Mouse (Mus musculus) heart, embryonic 14.5 days (tissue): ENCODE measurements around the gene Sycn. TPM values are rescaled to one million over a fixed set of nuclear protein-coding genes. Genes with fewer than 3 reads are reported as not detected.
A peak's percentile ranks its signal among the peaks of the same experiment; 100 is the strongest.

Source experiments
- ATAC-seq: fragments of 200-750 bp; cut with Nextera tagmentation; 2 replicates; pipeline ENCODE4 v1.8.0; 2017; ENCODE audit warnings: low read depth, moderate TSS enrichment; ENCODE audit not compliant: insufficient number of reproducible peaks, insufficient read depth, low FRiP score
- H3K27ac ChIP-seq, 2 experiments: fragments of 200-500 bp in 1 of 2; fragments of 300-500 bp in 1 of 2; sonication (generic) in 1 of 2; replicated peaks in 1 of 2; 2 replicates each; pipeline ENCODE4 v1.5.1; 2012 to 2014; ENCODE audit warnings: low read depth in 2 of 2, low read length in 2 of 2, control low read depth in 1 of 2, mild to moderate bottlenecking in 1 of 2, mixed read lengths in 1 of 2; ENCODE audit not compliant: control insufficient read depth in 1 of 2, insufficient read depth in 1 of 2
- H3K27me3 ChIP-seq: fragments of 300-500 bp; sonication (generic); 2 replicates; pipeline ENCODE4 v1.6.1; 2014; ENCODE audit warnings: mild to moderate bottlenecking, low read length, control low read depth; ENCODE audit not compliant: control insufficient read depth, insufficient read depth
- H3K36me3 ChIP-seq: fragments of 300-500 bp; sonication (generic); 2 replicates; pipeline ENCODE4 v1.6.1; 2014; ENCODE audit warnings: mild to moderate bottlenecking, control low read depth, low read length, mixed read lengths; ENCODE audit not compliant: control insufficient read depth, insufficient read depth
- H3K4me1 ChIP-seq, 2 experiments: fragments of 200-500 bp in 1 of 2; fragments of 300-500 bp in 1 of 2; sonication (generic) in 1 of 2; 2 replicates each; pipeline ENCODE4 v1.6.1; 2012 to 2014; ENCODE audit warnings: low read length in 2 of 2, control low read depth in 1 of 2, mixed read lengths in 1 of 2; ENCODE audit not compliant: control insufficient read depth in 2 of 2, insufficient read depth in 2 of 2
- H3K4me2 ChIP-seq: fragments of 300-500 bp; sonication (generic); 2 replicates; pipeline ENCODE4 v1.6.1; 2014; ENCODE audit warnings: mild to moderate bottlenecking, low read length
- H3K4me3 ChIP-seq, 2 experiments: fragments of 200-500 bp in 1 of 2; fragments of 300-500 bp in 1 of 2; sonication (generic) in 1 of 2; 2 replicates each; pipeline ENCODE4 v1.5.1; 2012 to 2014; ENCODE audit warnings: low read length in 2 of 2, mild to moderate bottlenecking in 2 of 2, control low read depth in 1 of 2, low read depth in 1 of 2, moderate library complexity in 1 of 2; ENCODE audit not compliant: control insufficient read depth in 1 of 2, insufficient read depth in 1 of 2
- H3K9ac ChIP-seq: fragments of 300-500 bp; sonication (generic); 2 replicates; pipeline ENCODE4 v1.6.1; 2014; ENCODE audit warnings: mild to moderate bottlenecking, low read length
- H3K9me3 ChIP-seq: fragments of 300-500 bp; sonication (generic); 2 replicates; pipeline ENCODE4 v1.6.1; 2016; ENCODE audit warnings: low read length, control low read depth; ENCODE audit not compliant: control insufficient read depth
- WGBS: fragments of 180-500 bp; shearing (Covaris S2); extraction: QIAGEN DNeasy Blood & Tissue Kit; methylation state at CpG from one replicate; pipeline ENCODE4 v1.1.7; 2014; 5-methylcytosine and 5-hydroxymethylcytosine counted together
- polyA plus RNA-seq: library from polyadenylated mRNA; unstranded; fragments of >200 nt; fragmentation: Nextera tagmentation; extraction: Ambion mirVana; gene quantifications from 2 replicates; pipeline ENCODE4 v1.2.1, GENCODE M21; 2014

Sycn gene
- polyA plus RNA-seq, 1 experiment from 2014 or later, result not detected

- H3K4me2 ChIP-seq, result no peak overlapping the region
- H3K4me1 ChIP-seq, result peaks cover 32 to 35% of the 10 kb centered on the region in 2 experiments
- no peak overlapping the region for H3K4me3 ChIP-seq
- 57% methylated on average over 12 of the region's 12 CpGs for WGBS
- H3K36me3 ChIP-seq, result peaks cover 39% of the 10 kb centered on the region
- H3K9ac ChIP-seq, result peak overlapping the region; percentile 25
- H3K9me3 ChIP-seq, result no peaks in the 10 kb centered on the region
- H3K27ac ChIP-seq, result peak overlapping the region; percentile 7 to 13; a peak in 2 of 4 replicates
- H3K27me3 ChIP-seq, result no peaks in the 10 kb centered on the region
- no peak for ATAC-seq
Observed at GRCm38 (mm10) chr7:28570291-28570981, 29.8 kb downstream of the Sycn start.

- Histone ChIP-seq H3K4me1 (peaks cover 33 to 36% of the 10 kb centered on the region in 2 experiments), H3K36me3 (peaks cover 32% of the 10 kb centered on the region), H3K9ac (peak overlapping the region; percentile 10), H3K9me3 (no peaks in the 10 kb centered on the region), H3K4me3 (no peak overlapping the region), H3K4me2 (no peak overlapping the region), H3K27ac (peak overlapping the region in 1 of 2 experiments; percentile 7; a peak in 2 of 4 replicates), H3K27me3 (no peaks in the 10 kb centered on the region)
- no peak for ATAC-seq
- 37% methylated on average over 5 of the region's 5 CpGs for WGBS
Observed at GRCm38 (mm10) chr7:28570982-28571682, 30.4 kb downstream of the Sycn start.

- Histone ChIP-seq H3K4me2 (no peak overlapping the region), H3K27me3 (no peaks in the 10 kb centered on the region), H3K36me3 (peaks cover 17% of the 10 kb centered on the region), H3K9ac (no peak overlapping the region), H3K27ac (no peak overlapping the region), H3K4me3 (no peak overlapping the region), H3K9me3 (no peaks in the 10 kb centered on the region), H3K4me1 (peaks cover 48 to 52% of the 10 kb centered on the region in 2 experiments)
- no peak for ATAC-seq
- WGBS, result 80% methylated on average over 5 of the region's 5 CpGs
Observed at GRCm38 (mm10) chr7:28572689-28573088, 32.0 kb downstream of the Sycn start.

GRCm38 (mm10) chr7:28573236-28573635, 32.6 kb downstream of the Sycn start:
- no peak for ATAC-seq
- H3K9me3 ChIP-seq, result no peaks in the 10 kb centered on the region
- H3K4me2 ChIP-seq, result no peak overlapping the region
- H3K27ac ChIP-seq, result no peak overlapping the region
- no peaks in the 10 kb centered on the region for H3K27me3 ChIP-seq
- no peak overlapping the region for H3K9ac ChIP-seq
- H3K36me3 ChIP-seq, result peaks cover 11% of the 10 kb centered on the region; the same call in 1 of the 2 replicates
- 89% methylated on average over 3 of the region's 3 CpGs for WGBS
- no peak overlapping the region for H3K4me3 ChIP-seq
- peaks cover 53 to 56% of the 10 kb centered on the region in 2 experiments for H3K4me1 ChIP-seq

GRCm38 (mm10) chr7:28575597-28575996, 34.9 kb downstream of the Sycn start:
- no peaks in the 10 kb centered on the region for H3K9me3 ChIP-seq
- H3K4me1 ChIP-seq, result peaks cover 55 to 68% of the 10 kb centered on the region in 2 experiments
- ATAC-seq, result no peak
- H3K27me3 ChIP-seq, result no peaks in the 10 kb centered on the region
- H3K4me3 ChIP-seq, result no peak overlapping the region
- H3K4me2 ChIP-seq, result no peak overlapping the region
- H3K9ac ChIP-seq, result no peak overlapping the region
- no peaks in the 10 kb centered on the region for H3K36me3 ChIP-seq
- 81% methylated on average over 11 of the region's 11 CpGs for WGBS
- H3K27ac ChIP-seq, result no peak overlapping the region

GRCm38 (mm10) chr7:28576271-28576914, 35.7 kb downstream of the Sycn start:
- Histone ChIP-seq H3K27ac (no peak overlapping the region), H3K9ac (no peak overlapping the region), H3K36me3 (no peaks in the 10 kb centered on the region), H3K9me3 (no peaks in the 10 kb centered on the region), H3K4me2 (no peak overlapping the region), H3K4me3 (no peak overlapping the region), H3K4me1 (peaks cover 47 to 62% of the 10 kb centered on the region in 2 experiments), H3K27me3 (no peaks in the 10 kb centered on the region)
- peak; percentile 24; the same call in 1 of the 2 replicates for ATAC-seq
- 54% methylated on average over 5 of the region's 5 CpGs for WGBS

- no peaks in the 10 kb centered on the region for H3K9me3 ChIP-seq
- no peak for ATAC-seq
- 64% methylated on average over 9 of the region's 9 CpGs for WGBS
- H3K9ac ChIP-seq, result peak overlapping the region; percentile 44
- no peaks in the 10 kb centered on the region for H3K27me3 ChIP-seq
- no peak overlapping the region for H3K4me2 ChIP-seq
- peak overlapping the region; percentile 34 to 69 for H3K27ac ChIP-seq
- H3K36me3 ChIP-seq, result no peaks in the 10 kb centered on the region
- no peak overlapping the region for H3K4me3 ChIP-seq
- peaks cover 39 to 51% of the 10 kb centered on the region in 2 experiments for H3K4me1 ChIP-seq
Observed at GRCm38 (mm10) chr7:28577826-28578542, 37.3 kb downstream of the Sycn start.
